Comparison of ENCODE assay signal across 11 mouse cellular contexts in the genomic region with DNA sequence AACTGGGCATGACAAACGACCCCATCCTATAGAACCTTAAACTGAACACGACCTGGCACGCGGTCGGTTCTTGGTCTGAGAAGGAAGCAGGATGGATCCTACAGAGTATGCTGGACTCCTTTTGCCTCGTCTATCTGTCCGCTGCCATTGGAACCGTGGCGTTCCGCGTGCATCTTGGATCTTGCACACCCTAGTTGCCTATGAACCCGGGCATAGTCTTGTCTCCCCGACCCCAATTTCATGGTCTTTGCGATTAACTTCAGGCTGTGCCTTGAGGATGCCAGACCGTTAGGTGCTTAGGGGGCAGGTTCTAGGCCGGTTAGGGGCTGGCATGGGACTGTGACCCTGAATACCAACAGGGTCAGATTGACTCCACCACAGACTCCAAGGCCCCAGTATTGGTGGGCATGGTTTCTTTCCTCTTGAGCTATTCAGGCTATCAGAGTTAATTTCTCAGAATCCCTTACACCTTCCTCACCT. TPM values are rescaled to one million over a fixed set of nuclear protein-coding genes. Genes with fewer than 3 reads are reported as not detected.
A peak's percentile ranks its signal among the peaks of the same experiment; 100 is the strongest.
DNase-seq lines count a peak whose midpoint lies in the region; ATAC-seq and TF ChIP-seq lines count a peak whose summit lies in the region.
"Had no signal": no experiment of that assay in that cellular context is flagged by ENCODE, and none has a peak within 500 bp of the region (broad histone marks: within the 10 kb centered on the region; RNA-seq: fewer than 3 reads in every experiment).

No protein-coding gene starts in this region.

- peak overlapping the region; percentile 93 for H3K9ac ChIP-seq in heart, embryonic 15.5 days
- peak overlapping the region; percentile 78; the same call in 1 of the 2 replicates for H3K9ac ChIP-seq in ES-E14 (ENCODE audit: insufficient read depth, low read depth, low read length, poor library complexity, severe bottlenecking)
- H3K9ac ChIP-seq in forebrain, postnatal 0 days = peak overlapping the region; percentile 94

- no peak for ATAC-seq in heart, embryonic 15.5 days (replicated peaks; ENCODE audit: insufficient number of reproducible peaks, insufficient read depth, low FRiP score, low read depth)
- no peak for ATAC-seq in forebrain, postnatal 0 days

- H3K4me2 ChIP-seq in heart, embryonic 15.5 days = peak overlapping the region; percentile 81
- peak overlapping the region; percentile 94 for H3K4me2 ChIP-seq in forebrain, postnatal 0 days (ENCODE audit: low read depth)

- H3K4me1 ChIP-seq in heart, embryonic 15.5 days (replicated peaks) = peaks cover 40% of the 10 kb centered on the region
- peaks cover 0 to 5% of the 10 kb centered on the region in 2 experiments; a peak in 1 of 4 replicates for H3K4me1 ChIP-seq in ES-E14 (ENCODE audit: control insufficient read depth in 2 of 2, insufficient read depth in 2 of 2, low read length in 2 of 2, poor library complexity in 1 of 2)
- H3K4me1 ChIP-seq in forebrain, postnatal 0 days (ENCODE audit: insufficient read depth) = peaks cover 31% of the 10 kb centered on the region
- H3K4me1 ChIP-seq in midbrain, embryonic 10.5 days = peaks cover 67% of the 10 kb centered on the region

- intact Hi-C loops in left cerebral cortex, postnatal 36 days (cut with DNase I) = loop anchor here (2.0 kb wide), 1 partner anchor 31 kb away; no protein-coding TSS in a partner anchor

- H3K36me3 ChIP-seq in heart, embryonic 15.5 days = no peaks in the 10 kb centered on the region
- no peaks in the 10 kb centered on the region for H3K36me3 ChIP-seq in ES-E14 (ENCODE audit: control insufficient read depth, insufficient read depth, low read length, poor library complexity, severe bottlenecking)
- H3K36me3 ChIP-seq in forebrain, postnatal 0 days (ENCODE audit: insufficient read depth) = 0 out of 2 replicates have a peak, but pooled peaks cover 6% of the 10 kb centered on the region
- H3K36me3 ChIP-seq in midbrain, embryonic 10.5 days = peaks cover 21% of the 10 kb centered on the region

- WGBS in heart, embryonic 15.5 days = 16% methylated on average over 16 of the region's 16 CpGs
- 10% methylated on average over 16 of the region's 16 CpGs for WGBS in forebrain, postnatal 0 days
- 14% methylated on average over 16 of the region's 16 CpGs for WGBS in midbrain, embryonic 10.5 days

- H3K4me3 ChIP-seq in heart, embryonic 15.5 days = peak overlapping the region; percentile 90
- H3K4me3 ChIP-seq in ES-E14 (ENCODE audit: insufficient read depth in 1 of 2, low read depth in 1 of 2, low read length in 2 of 2, poor library complexity in 1 of 2, severe bottlenecking in 1 of 2) = peak overlapping the region; percentile 78 to 80
- H3K4me3 ChIP-seq in forebrain, postnatal 0 days (ENCODE audit: low read depth, low read length) = peak overlapping the region; percentile 92
- H3K4me3 ChIP-seq in midbrain, embryonic 10.5 days = peak overlapping the region; percentile 98

- in situ Hi-C loops in ES-E14 (cut with MboI; ENCODE audit: low sequenced_read_pairs in 2 of 2, unreplicated experiment in 2 of 2) = no loop called here

- no peak for DNase-seq in heart, adult 8-10 months (ENCODE audit: low spot score)
- DNase-seq in ES-E14 (ENCODE audit: low read depth, low spot score) = no peak
- DNase-seq in forebrain, postnatal 0 days = no peak
- DNase-seq in midbrain, embryonic 10.5 days (ENCODE audit: low spot score) = no peak
- no peak for DNase-seq in left cerebral cortex, postnatal 36 days (ENCODE audit: low spot score in 2 of 2)
- DNase-seq in adrenal gland, postnatal 36 days = no peak
- no peak for DNase-seq in right cerebral cortex, postnatal 4 days

- peaks cover 4% of the 10 kb centered on the region; the same call in 1 of the 2 replicates for H3K27me3 ChIP-seq in heart, embryonic 15.5 days
- no peaks in the 10 kb centered on the region for H3K27me3 ChIP-seq in forebrain, postnatal 0 days (ENCODE audit: insufficient read depth, low read length)
- H3K27me3 ChIP-seq in midbrain, embryonic 10.5 days (ENCODE audit: low read depth, poor library complexity, severe bottlenecking) = peaks cover 19% of the 10 kb centered on the region

- peak overlapping the region; percentile 94 for H3K27ac ChIP-seq in heart, embryonic 15.5 days
- H3K27ac ChIP-seq in ES-E14 (ENCODE audit: insufficient read depth, low read depth, low read length, poor library complexity, severe bottlenecking) = no peak overlapping the region
- peak overlapping the region; percentile 97 for H3K27ac ChIP-seq in forebrain, postnatal 0 days (ENCODE audit: low read depth, low read length)
- peak overlapping the region; percentile 98 for H3K27ac ChIP-seq in midbrain, embryonic 10.5 days (replicated peaks)

- TF ChIP-seq CTCF in forebrain, postnatal 0 days (IDR thresholded peaks at IDR 0.05; ENCODE audit: low read depth) = no peak

- H3K9me3 ChIP-seq in heart, embryonic 15.5 days (replicated peaks) = no peaks in the 10 kb centered on the region
- no peaks in the 10 kb centered on the region for H3K9me3 ChIP-seq in ES-E14 (ENCODE audit: control insufficient read depth, insufficient read depth, low read depth, low read length)
- no peaks in the 10 kb centered on the region for H3K9me3 ChIP-seq in forebrain, postnatal 0 days (ENCODE audit: low read length)
- no peaks in the 10 kb centered on the region for H3K9me3 ChIP-seq in midbrain, embryonic 10.5 days (replicated peaks)

TF ChIP-seq in ES-E14, 5 proteins besides CTCF, POLR2A, EP300 and RAD21:
- TF ChIP-seq CHD2 (IDR thresholded peaks at IDR 0.05; ENCODE audit: low read depth, low read length) (no peak), ZNF384 (IDR thresholded peaks at IDR 0.05; ENCODE audit: low read depth, low read length) (no peak), MAFK (IDR thresholded peaks at IDR 0.05; ENCODE audit: insufficient read depth, low read depth, low read length) (no peak), ZC3H11A (IDR thresholded peaks at IDR 0.05; ENCODE audit: borderline replicate concordance, low read depth, low read length) (no peak), HCFC1 (IDR thresholded peaks at IDR 0.05; ENCODE audit: borderline replicate concordance, insufficient read depth, low read length) (no peak)

RNA-seq across cellular contexts. Expression of a gene that starts 0.7 kb away (rescaled TPM):
- polyA plus RNA-seq in heart, embryonic 15.5 days (2015; fragmentation: Nextera tagmentation; extraction: Ambion mirVana) = 1.7 and 2.7 TPM in 2 replicates
- 10 to 100 TPM in 1 of 4 experiments, 1 to 10 TPM in 3; 8.7 to 11.1 (median 8.9) TPM for total RNA-seq in heart, adult 8-10 months (2022)
- total RNA-seq in ES-E14 (2012; rRNA removed) = 11.8 and 12.8 TPM in 2 replicates
- 80.5 and 93.7 TPM in 2 replicates for total RNA-seq in forebrain, postnatal 0 days (2014; rRNA removed)
- polyA plus RNA-seq in forebrain, postnatal 0 days (2015; fragmentation: Nextera tagmentation; extraction: Ambion mirVana) = 3.1 and 3.9 TPM in 2 replicates
- 3.6 and 3.7 TPM in 2 replicates for polyA plus RNA-seq in midbrain, embryonic 10.5 days (2016; fragmentation: Nextera tagmentation; extraction: Ambion mirVana)
- total RNA-seq in left cerebral cortex, postnatal 36 days (2021) = 10 to 100 TPM; 20.0 to 26.0 TPM
- total RNA-seq in adrenal gland, postnatal 36 days (2021) = 10 to 100 TPM; 36.3 to 38.7 TPM

RNA-seq across cellular contexts. Expression of a gene that starts 7.1 kb away (rescaled TPM):
- not detected in 2 replicates for polyA plus RNA-seq in heart, embryonic 15.5 days (2015; fragmentation: Nextera tagmentation; extraction: Ambion mirVana)
- total RNA-seq in heart, adult 8-10 months (2022) = not detected
- not detected in 2 replicates for total RNA-seq in ES-E14 (2012; rRNA removed)
- total RNA-seq in forebrain, postnatal 0 days (2014; rRNA removed) = not detected in 2 replicates
- polyA plus RNA-seq in forebrain, postnatal 0 days (2015; fragmentation: Nextera tagmentation; extraction: Ambion mirVana) = not detected in 2 replicates
- polyA plus RNA-seq in midbrain, embryonic 10.5 days (2016; fragmentation: Nextera tagmentation; extraction: Ambion mirVana) = not detected in 2 replicates
- not detected for total RNA-seq in left cerebral cortex, postnatal 36 days (2021)
- total RNA-seq in adrenal gland, postnatal 36 days (2021) = not detected
- total RNA-seq: megakaryocyte progenitor cell, adult 5-6 weeks; MEL had no signal
- polyA plus RNA-seq: erythroblast, embryonic 14.5 days had no signal

RNA-seq across cellular contexts. Expression of a gene that starts 55.3 kb away (rescaled TPM):
- 14.2 and 16.2 TPM in 2 replicates for polyA plus RNA-seq in heart, embryonic 15.5 days (2015; fragmentation: Nextera tagmentation; extraction: Ambion mirVana)
- 10 to 100 TPM; 20.5 to 23.6 (median 21.5) TPM for total RNA-seq in heart, adult 8-10 months (2022)
- total RNA-seq in ES-E14 (2012; rRNA removed) = 23.5 and 25.7 TPM in 2 replicates
- 11.3 and 18.5 TPM in 2 replicates for total RNA-seq in forebrain, postnatal 0 days (2014; rRNA removed)
- polyA plus RNA-seq in forebrain, postnatal 0 days (2015; fragmentation: Nextera tagmentation; extraction: Ambion mirVana) = 6.6 and 8.0 TPM in 2 replicates
- polyA plus RNA-seq in midbrain, embryonic 10.5 days (2016; fragmentation: Nextera tagmentation; extraction: Ambion mirVana) = 21.2 and 22.9 TPM in 2 replicates
- 10 to 100 TPM; 10.3 to 12.7 TPM for total RNA-seq in left cerebral cortex, postnatal 36 days (2021)
- total RNA-seq in adrenal gland, postnatal 36 days (2021) = 10 to 100 TPM; 22.5 to 25.4 TPM
